Mouse (Mus musculus): ENCODE measurements around the gene Krt5.
"Not testable (repeated sequence)": the region's sequence is repeated elsewhere in the genome, so short reads cannot be mapped to it uniquely, and the experiment has no call there.

Krt5 gene

DNA sequence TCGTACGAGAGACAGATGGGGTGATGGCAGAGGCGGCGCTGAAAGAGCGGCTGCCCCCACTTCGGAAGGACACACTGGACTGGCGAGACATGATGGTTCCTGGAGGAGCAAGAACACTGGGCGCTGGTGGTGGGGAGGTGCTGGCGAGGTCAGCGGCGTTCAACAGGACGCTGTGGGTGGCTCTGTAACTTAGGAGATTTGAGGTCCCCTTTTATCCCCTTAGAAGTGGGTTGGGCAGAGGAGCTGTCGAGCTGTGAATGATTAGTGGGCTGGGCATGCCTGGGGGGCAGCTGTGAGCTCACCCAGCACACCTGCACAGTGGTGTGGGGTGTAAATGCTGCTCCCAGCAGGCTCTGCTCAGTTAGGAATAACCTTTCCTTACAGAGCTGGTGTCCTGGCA lies at the start of gene Krt5:
Gene Krt5 (minus strand): TSS at position 179 of the 400 bp plus-strand sequence.
- no peak for DNase-seq (ENCODE audit: low read depth in 2 of 2, low spot score in 2 of 2)

DNA sequence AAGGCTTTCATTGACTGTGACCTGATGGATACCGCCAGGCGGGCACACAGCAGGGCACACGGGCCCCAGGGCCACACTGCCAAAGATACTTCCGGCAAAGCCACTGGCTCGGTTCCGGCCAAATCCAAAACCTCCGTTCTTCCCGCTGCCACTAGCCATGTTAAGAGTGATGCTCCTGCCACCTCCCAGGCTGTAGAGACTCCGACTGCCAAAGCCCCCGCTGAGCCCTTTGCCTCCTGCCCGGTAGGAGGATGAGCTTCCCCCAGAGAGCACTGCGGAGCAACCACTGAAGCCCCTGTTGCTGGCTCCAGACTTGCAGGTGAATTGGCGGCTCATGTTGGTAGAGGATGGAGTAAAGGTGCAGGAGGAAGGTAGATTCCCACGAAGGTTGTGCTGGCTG lies 30.0 kb upstream of the Krt5 start, which contains the start of gene Krt71:
Gene Krt71 (minus strand): TSS at position 399 of the 400 bp plus-strand sequence.
- DNase-seq (ENCODE audit: low read depth in 2 of 2, low spot score in 2 of 2) = no peak

DNA sequence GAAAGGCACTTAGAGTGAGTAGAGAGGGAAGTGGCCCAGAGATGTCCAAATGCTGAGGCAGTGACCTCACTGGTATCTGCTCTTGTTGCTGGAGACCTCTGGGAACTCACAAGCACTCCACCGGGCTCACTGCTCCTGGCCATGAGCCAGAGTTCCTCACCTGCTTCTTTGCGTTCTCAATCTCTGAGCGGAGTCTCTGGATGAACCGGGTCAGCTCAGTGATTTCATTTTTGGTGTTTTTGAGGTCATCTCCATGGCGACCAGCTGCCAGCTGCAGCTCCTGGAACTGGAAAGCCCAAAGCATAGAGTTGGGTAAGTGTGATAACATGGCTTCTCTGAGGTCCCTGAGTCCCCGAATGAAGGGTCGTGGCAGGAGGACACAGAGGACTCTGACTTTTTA lies 25.1 kb upstream of the Krt5 start:
- no peak for DNase-seq (ENCODE audit: low read depth in 2 of 2, low spot score in 2 of 2)

DNA sequence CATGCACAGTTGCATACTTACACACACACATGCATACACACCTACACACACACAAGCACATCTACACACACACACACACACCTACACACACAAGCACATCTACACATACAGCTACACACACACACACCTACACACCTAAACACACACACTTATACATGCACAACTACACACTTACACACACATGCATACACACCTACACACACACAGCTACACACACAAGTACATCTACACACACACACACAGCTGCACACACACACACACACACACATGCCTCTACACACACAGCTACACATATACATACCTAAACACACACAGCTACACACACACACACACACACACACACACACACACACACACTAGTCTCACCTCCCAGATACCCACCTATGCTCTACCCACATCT lies 18.0 kb upstream of the Krt5 start:
- DNase-seq (ENCODE audit: low read depth in 2 of 2, low spot score in 2 of 2) = no peak

DNA sequence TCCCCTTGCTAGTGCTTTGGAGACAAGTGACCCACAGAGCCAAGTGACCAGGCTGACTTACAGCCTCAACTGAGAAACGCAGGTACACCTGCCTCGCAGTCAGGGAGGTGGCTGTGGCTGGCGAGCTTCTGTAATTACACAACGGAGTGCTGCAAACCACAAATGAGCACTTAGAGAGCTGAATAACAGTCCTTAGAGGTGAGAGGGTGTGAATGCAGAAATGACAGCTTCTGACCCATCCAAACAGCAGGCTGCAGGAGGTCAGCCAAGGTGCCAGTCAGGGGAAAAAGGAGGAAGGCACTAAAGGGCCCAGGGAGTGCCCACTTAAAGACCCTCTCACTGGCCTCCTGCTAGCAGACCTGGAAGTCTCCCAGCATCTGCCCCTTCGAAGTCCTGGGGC lies 12.0 kb upstream of the Krt5 start:
- no peak for DNase-seq (ENCODE audit: low read depth in 2 of 2, low spot score in 2 of 2)

DNA sequence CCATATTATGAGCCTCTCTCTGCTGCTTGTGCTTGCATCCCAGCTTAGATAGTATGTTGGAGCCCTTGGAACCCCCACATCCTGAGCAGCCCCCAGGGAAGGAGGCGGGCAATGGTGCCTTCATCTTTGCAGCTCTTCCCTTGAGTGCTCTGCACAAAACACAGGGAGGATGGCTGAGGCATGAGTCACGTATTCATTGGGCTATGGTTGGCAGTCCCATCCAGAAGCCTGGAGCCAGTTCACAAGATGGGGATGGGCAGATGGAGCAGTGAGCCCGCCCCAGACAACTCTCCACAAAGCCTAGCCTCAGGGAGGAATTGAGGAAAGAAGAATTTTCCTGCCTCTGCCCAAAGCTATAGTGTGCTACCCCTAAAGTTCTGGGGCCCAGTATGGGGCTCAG lies 3.1 kb upstream of the Krt5 start:
- DNase-seq (ENCODE audit: low read depth in 2 of 2, low spot score in 2 of 2) = no peak

DNA sequence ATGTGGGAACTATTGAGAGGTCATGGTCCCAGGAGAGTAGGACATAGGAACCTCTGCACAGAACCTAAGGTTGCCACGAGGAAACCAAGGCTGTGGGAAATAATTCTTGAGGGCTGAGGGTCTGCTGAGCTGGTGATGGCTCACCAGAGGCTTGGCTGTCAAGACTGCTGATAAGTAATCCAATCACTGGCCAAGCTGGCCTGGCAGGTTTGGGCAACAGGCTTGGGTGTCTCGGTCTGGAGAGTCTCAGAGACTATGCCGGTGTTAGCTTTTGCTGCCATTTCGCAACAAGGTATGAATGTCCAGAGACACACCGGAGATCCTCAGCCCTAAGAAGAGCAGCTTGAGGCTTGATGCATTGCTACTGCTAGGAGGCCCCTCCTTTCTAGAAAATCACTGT lies 1.7 kb upstream of the Krt5 start:
- DNase-seq (ENCODE audit: low read depth in 2 of 2, low spot score in 2 of 2) = no peak

DNA sequence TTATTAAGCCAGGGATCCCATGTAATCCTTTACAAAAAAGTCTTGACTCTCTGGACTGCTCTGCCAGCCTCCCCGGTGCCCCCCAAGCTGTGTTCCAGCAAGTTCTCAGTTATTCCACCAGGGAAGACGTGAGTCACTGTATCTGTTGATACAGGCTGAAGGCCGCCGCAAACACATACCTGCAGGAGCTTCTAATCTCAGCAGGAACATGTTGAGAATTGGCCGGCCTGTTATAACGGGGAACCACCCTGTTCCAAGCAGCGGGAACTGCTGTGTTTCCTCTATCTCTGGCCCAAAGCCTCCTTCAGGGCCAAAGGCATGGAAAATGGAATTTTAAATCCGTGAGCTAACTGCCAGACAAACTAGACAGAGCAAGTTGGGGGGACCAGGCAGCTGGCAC lies 1.0 kb upstream of the Krt5 start:
- DNase-seq (ENCODE audit: low read depth in 2 of 2, low spot score in 2 of 2) = no peak

DNA sequence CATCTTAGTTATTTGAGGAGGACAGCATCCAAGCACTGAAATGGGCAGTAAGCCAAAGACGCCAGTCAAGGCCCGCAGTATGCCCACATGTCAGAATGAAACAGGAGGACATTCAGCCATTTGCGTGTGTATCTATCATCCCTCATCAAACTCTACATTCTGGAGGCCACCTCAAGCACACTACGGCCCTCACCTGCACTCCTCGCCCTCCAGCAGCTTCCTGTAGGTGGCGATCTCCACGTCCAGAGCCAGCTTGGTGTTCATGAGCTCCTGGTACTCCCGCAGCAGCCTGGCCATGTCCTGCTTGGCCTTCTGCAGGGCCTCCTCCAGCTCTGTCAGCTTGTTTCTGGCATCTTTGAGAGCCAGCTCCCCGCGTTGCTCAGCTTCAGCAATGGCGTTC lies 4.0 kb downstream of the Krt5 start:
- DNase-seq (ENCODE audit: low read depth in 2 of 2, low spot score in 2 of 2) = no peak

DNA sequence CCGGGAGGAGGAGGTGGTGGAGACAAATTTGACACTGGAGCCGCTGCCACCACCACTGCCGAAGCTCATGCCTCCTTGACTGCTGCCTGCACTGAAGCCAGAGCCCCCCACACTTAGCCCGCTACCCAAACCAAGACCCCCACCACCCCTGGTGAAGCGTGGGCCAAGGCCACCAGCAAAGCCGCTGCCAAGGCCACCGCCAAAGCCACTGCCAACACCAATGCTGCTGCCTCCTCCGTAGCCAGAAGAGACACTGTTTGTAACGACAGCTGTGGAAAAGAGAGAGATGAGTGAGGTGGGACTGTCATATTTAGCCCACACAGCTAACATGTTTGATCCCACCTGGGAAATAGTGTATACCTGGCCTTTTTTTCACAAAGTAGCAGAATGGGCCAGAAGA lies 5.2 kb downstream of the Krt5 start:
- no peak for DNase-seq (ENCODE audit: low read depth in 2 of 2, low spot score in 2 of 2)

DNA sequence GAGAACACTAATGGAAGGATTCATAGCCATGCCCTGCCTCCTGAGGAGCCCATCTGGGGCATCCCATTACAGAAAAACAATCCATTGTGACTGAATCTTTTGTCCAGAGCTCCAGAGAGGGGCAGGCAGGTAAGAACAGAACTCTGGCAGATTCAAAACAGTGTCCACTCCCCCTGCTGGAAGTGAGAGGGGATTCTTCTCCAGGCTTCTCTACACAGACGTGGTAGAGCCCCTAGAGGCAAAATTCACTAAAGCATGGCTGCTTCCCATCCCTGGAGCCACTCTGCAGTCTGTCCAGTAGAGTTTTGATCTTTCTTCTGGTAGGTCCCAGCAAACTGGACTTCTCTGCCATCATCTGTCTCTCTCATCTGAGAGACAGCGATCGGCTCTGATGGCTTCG lies 8.6 kb downstream of the Krt5 start:
- no peak for DNase-seq (ENCODE audit: low read depth in 2 of 2, low spot score in 2 of 2)

DNA sequence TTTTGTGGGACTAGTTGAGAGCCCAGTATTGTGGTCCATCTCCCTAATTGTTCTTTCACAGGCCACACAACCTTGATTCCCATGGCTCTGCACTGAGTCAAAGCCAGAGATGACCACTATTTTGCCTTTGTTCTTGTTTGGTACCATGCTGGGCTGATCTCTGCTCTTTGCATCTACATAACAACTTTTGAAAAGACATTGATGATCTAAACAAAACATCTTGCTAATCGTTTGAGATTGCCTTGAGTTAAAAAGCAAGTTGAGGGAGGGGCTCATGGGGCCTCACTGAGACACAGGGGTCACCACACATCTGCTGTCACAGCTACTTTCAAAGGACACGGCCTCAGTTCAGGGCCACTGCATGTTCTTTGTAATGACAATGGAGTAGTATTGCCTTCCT lies 10.3 kb downstream of the Krt5 start:
- no peak for DNase-seq (ENCODE audit: low read depth in 2 of 2, low spot score in 2 of 2)

DNA sequence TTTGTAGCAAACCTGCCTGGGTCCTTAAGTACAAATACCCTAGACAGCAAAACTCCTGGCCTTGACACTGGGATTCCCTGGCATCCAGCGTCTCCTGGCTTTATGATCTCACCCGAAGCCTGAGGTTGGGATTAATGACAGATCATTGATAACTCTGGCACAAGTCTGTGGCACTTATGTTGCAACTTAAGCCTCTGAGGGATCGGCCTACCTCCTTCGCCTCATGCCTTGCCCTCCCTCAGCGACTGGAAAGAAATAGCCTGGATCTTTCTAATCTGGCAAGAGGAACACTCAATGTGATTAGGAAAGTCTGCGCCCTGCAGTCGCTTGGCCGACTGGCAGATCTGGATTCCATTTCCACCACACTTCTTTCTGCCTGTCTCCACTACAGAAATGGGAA lies 12.8 kb downstream of the Krt5 start:
- DNase-seq (ENCODE audit: low read depth in 2 of 2, low spot score in 2 of 2) = no peak

DNA sequence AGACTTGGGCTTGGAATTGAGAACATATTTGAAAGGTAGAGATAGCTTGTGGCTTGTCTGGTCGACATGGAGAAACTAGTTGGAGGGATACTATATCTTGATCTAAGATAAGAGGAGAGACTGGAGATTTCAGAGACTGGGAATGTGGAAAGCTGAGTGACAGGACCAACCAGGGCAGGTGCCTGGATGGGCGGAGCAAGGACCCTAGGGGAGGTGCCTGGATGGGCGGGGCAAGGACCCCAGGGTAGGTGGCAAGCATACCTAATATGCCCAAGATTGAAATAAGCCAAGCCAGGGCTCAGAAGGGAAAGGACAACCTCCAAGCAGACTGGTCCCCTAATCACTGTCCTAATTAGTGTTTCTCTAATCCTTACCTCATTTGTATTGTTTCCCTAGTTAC lies 13.5 kb downstream of the Krt5 start:
- no peak for DNase-seq (ENCODE audit: low read depth in 2 of 2, low spot score in 2 of 2)

DNA sequence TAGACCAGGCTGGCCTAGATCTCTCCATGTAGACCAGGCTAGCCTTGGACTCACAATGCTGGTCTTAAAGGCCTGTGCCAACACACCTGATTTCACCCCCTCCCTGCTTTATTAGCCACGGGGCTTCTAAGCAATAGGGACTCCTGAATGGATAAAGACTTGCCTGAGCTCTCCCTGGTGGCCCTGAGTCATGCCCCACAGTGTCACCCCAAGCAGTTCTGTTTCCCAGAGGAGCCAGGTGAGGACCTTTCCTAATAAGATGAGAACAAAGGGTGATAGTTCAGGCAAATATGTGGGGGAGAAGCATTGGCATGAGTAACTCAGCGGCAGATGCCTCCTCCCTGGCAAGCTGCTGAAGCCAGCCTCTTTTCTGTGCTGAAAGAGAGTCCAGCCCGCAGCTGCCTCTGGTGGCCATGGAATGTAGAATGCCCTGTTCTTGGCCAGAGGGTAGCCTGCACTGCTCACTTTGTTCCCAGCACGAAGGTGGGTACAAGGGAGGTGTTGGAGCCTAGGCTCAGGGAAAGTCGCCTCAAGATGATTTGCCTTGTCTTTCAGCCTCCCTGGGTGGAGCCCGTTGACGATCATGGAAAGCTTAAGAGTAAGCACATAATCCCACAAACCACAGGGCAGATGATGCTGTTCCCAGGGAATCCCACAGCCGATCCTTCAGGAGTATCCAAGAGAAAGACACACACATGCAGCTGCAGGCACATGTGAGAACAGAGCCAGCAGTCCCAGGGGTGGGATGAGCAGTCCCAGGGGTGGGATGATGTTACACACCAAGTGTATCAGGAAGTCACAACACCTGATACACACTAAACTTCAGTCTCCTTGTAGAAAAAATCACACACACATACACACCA lies 15.1 kb downstream of the Krt5 start:
- no peak for DNase-seq (ENCODE audit: low read depth in 2 of 2, low spot score in 2 of 2)

DNA sequence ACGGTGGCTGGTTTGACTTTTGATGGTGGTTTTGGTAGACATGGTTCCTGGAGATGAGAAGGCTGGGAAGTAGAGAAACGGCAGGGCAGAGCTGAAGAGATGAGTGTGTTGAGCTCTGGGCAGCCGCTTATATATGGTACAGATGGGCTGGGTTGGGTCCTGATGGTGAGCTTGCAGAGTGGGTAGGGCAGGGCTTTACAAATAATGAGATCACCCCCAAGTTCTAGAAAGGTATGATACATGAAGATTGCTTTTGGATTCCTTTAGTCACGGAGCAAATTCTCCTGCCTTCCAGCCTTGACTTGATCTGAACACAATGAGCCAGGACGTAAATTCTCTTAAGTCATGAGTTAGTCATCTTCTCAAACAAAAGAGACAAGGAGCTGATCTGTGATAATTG lies 18.5 kb downstream of the Krt5 start, which contains the start of gene Krt6a:
Gene Krt6a (minus strand): TSS at position 101 of the 400 bp plus-strand sequence.
- no peak for DNase-seq (ENCODE audit: low read depth in 2 of 2, low spot score in 2 of 2)

DNA sequence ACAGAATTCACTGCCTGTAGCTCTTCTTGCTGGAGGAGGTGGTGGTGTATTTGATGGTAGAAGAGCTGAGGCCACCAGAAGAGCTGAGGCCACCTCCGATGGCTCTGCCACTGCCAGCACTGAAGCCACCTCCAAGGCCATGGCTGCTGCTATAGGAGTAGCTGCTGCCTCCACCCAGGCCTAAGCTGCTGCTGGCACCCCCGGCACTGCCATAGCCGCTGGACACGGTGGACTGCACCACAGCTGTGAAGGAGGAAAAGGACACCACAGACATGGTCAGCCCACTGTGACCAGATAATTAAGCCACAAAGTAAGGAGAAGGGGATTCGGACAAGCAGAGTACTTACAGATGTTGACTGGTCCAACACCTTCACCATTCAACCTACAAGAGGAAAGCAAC lies 22.2 kb downstream of the Krt5 start:
- DNase-seq (ENCODE audit: low read depth in 2 of 2, low spot score in 2 of 2) = not testable (repeated sequence)

DNA sequence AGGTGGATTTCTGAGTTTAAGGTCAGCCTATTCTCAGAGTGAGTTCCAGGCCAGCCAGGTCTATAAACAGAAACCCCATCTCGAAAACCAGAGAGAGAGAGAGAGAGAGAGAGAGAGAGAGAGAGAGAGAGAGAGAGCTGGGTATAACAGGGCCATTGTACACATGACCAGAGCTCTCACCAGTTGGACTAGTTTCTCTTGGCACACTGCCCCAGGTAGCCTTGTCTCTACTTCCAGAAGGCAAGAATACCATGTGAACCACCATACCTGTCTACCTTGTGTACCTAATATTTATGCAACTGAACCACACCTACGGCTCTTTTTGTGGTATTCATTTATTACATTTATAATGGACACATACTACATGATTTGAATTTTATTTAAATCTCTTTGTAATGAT lies 24.5 kb downstream of the Krt5 start:
- no peak for DNase-seq (ENCODE audit: low read depth in 2 of 2, low spot score in 2 of 2)

DNA sequence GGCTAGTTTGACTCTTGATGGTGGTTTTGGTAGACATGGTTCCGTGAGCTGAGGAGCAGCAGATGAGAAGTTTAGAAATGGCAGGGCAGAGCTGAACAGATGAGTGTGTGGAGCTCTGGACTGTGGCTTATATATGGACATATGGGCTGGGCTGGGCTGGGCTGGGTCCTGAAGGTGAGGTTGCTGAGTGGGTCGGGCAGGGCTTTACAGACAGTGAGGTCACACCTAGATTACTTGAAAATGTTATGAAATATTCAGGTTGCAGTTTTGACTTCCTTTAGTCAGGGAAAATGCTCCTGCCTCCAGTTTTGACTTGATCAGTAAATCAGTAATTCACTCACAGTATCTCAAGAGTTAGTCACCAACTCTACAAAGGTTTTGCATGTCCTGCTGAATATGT lies 32.5 kb downstream of the Krt5 start, which contains the start of gene Krt6b:
Gene Krt6b (minus strand): TSS at position 101 of the 400 bp plus-strand sequence.
- no peak for DNase-seq (ENCODE audit: low read depth in 2 of 2, low spot score in 2 of 2)

DNA sequence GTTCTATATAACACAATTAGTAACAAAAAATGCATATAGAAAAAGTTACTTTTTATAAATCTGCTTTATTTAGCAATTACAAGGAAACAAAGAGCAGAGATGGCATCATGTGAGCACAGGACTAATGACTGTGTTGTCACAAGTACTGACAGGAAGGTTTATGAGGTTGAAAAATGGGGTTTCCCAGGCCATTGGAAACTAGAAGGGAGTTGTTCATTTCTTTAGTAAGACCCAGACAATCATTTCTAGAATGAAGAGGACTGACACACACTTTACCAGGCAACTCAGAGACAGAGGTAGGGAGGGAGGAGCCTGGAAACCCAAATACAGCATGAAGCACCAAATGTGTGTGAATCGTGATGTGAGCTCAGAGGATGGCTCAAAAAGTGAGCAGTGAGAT lies 36.7 kb downstream of the Krt5 start:
- no peak for DNase-seq (ENCODE audit: low read depth in 2 of 2, low spot score in 2 of 2)

Data from CD8-positive naive resting alpha-beta T cell, adult 2 months (primary cell).